Mouse (Mus musculus): ENCODE data around the gene Ccl24. TPM values are rescaled to one million over a fixed set of nuclear protein-coding genes. Genes with fewer than 3 reads are reported as not detected.
"Not testable (repeated sequence)": the region's sequence is repeated elsewhere in the genome, so short reads cannot be mapped to it uniquely, and the experiment has no call there.

The Ccl24 gene
- polyA plus RNA-seq (2015; fragmentation: Nextera tagmentation; extraction: Ambion mirVana): 2.9 and 3.4 TPM in 2 replicates

DNA sequence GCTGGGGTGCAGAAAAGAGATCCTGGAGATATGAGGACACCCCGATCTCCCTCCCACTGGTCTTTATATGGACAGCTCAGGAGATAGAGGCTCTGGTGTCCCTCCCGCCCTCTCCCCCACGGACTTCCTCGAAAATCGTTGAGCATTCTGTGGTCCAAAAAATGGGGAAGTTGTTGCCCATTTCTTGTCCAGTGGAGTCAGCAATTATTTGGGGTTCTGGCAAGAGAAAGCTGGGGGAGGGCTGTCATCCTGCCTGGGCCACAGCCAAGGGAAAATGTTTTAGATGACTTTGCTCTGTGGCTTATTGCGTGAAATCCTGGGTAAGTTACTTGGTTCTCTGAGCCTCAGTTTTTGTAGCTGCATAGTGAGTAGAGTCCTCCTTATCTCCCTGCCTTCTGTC is at the start of gene Ccl24:
TSS of gene Ccl24 (minus strand) at position 44 of the 400 bp plus-strand sequence.
- Histone ChIP-seq H3K4me2 (no peak within 1 kb of the TSS), H3K9me3 (no peaks in the 10 kb centered on the region), H3K9ac (no peak within 1 kb of the TSS), H3K36me3 (no peaks in the 10 kb centered on the region), H3K4me3 (no peak within 1 kb of the TSS), H3K27ac (no peak within 1 kb of the TSS), H3K4me1 (no peaks in the 10 kb centered on the region), H3K27me3 (no peaks in the 10 kb centered on the region)
- ATAC-seq (ENCODE audit: insufficient number of reproducible peaks, low FRiP score, low TSS enrichment, low read depth): no peak
- WGBS: 89% methylated on average over 6 of the region's 6 CpGs

DNA sequence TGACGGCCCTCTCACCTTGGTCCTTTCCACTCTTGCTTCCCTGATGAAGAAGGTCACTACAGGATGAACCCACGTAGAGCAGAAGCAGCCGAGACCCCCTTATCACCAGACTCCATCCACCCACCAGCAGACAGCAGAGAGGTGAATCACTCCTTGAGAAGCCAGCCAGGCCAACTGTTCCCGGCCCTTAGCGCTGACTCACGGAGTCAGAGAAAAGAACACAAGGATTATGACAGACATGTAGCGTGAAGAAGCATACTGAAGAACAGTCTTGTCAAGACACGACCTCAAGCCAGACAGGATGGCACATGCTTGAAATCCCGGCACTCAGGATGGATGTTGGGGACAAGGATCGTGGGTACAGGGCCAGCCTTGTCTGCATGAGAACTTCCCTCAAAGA is 48.9 kb upstream of the Ccl24 start:
- Histone ChIP-seq H3K9me3 (no peaks in the 10 kb centered on the region), H3K4me2 (no peak overlapping the region), H3K4me3 (no peak overlapping the region), H3K4me1 (no peaks in the 10 kb centered on the region), H3K27me3 (no peaks in the 10 kb centered on the region), H3K36me3 (no peaks in the 10 kb centered on the region), H3K27ac (no peak overlapping the region), H3K9ac (no peak overlapping the region)
- 77% methylated on average over 10 of the region's 10 CpGs for WGBS
- ATAC-seq (ENCODE audit: insufficient number of reproducible peaks, low FRiP score, low TSS enrichment, low read depth): no peak

DNA sequence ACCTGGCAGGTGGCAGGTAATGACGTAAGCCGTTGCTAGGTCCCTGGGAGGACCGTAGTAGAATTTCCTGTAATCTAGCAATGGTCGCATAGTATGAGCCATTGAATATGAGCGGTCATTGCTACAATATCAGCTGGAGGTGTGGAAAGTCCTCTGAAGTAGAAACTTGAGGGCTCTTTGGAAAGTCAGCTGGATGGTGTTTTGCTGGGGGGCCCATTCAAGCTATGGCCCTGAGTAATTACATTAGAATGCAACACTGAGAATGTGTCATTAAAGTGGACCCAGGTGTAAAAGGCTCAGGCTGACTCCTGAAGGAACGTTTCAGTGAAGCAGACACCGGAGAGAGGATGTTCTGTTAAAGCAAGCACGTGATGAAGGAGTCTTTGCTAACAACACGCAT is 47.7 kb upstream of the Ccl24 start:
- no peak overlapping the region for H3K4me3 ChIP-seq
- ATAC-seq (ENCODE audit: insufficient number of reproducible peaks, low FRiP score, low TSS enrichment, low read depth): no peak
- H3K27ac ChIP-seq: no peak overlapping the region
- no peak overlapping the region for H3K4me2 ChIP-seq
- no peaks in the 10 kb centered on the region for H3K4me1 ChIP-seq
- H3K9ac ChIP-seq: no peak overlapping the region
- H3K27me3 ChIP-seq: no peaks in the 10 kb centered on the region
- no peaks in the 10 kb centered on the region for H3K9me3 ChIP-seq
- H3K36me3 ChIP-seq: no peaks in the 10 kb centered on the region
- WGBS: 77% methylated on average over 9 of the region's 9 CpGs

DNA sequence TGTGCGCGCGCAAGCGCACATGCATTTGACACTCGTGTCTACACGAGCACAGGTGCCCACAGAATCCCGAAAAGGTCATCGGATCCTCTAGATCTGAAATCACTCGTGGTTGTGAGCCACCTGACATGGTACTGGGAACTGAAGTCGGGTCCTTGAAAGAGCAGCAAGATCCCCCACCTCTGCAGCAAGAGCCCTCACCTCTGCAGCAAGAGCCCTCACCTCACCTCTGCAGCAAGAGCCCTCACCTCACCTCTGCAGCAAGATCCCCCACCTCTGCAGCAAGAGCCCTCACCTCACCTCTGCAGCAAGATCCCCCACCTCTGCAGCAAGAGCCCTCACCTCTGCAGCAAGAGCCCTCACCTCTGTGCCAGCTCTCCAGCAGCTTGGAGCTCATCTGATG is 46.9 kb upstream of the Ccl24 start:
- 88% methylated on average over 10 of the region's 10 CpGs for WGBS
- not testable (repeated sequence) for ATAC-seq (ENCODE audit: insufficient number of reproducible peaks, low FRiP score, low TSS enrichment, low read depth); H3K27me3 ChIP-seq

DNA sequence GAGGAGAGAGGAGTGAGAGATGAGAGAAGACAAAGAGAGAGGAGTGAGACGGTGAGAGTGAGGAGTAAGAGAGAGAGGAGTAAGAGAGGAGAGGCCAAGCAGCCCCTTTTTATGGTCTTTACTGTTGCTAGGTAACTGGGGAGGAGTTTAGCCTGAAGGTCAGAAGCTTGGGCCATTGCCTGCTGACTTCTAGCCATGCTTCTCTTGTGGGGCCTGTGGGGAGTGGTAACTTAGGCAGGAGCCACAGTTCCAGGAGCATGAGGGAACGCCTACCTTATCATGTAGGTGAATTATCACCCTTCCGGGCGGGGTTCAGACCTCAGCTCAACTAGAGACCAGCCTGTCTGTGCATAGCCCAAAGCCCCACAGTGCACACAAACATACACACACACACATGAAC is 36.9 kb upstream of the Ccl24 start:
- H3K27ac ChIP-seq: no peak overlapping the region
- no peaks in the 10 kb centered on the region for H3K9me3 ChIP-seq
- 76% methylated on average over 4 of the region's 4 CpGs for WGBS
- ATAC-seq (ENCODE audit: insufficient number of reproducible peaks, low FRiP score, low TSS enrichment, low read depth): no peak
- H3K36me3 ChIP-seq: no peaks in the 10 kb centered on the region
- H3K4me2 ChIP-seq: no peak overlapping the region
- no peak overlapping the region for H3K4me3 ChIP-seq
- no peaks in the 10 kb centered on the region for H3K4me1 ChIP-seq
- no peak overlapping the region for H3K9ac ChIP-seq
- H3K27me3 ChIP-seq: no peaks in the 10 kb centered on the region

More for the DNA sequence above, 46.9 kb upstream of the Ccl24 start:
- H3K9me3 ChIP-seq, H3K36me3 ChIP-seq, H3K4me1 ChIP-seq, H3K9ac ChIP-seq, H3K4me2 ChIP-seq, H3K4me3 ChIP-seq, H3K27ac ChIP-seq: not testable (repeated sequence)

DNA sequence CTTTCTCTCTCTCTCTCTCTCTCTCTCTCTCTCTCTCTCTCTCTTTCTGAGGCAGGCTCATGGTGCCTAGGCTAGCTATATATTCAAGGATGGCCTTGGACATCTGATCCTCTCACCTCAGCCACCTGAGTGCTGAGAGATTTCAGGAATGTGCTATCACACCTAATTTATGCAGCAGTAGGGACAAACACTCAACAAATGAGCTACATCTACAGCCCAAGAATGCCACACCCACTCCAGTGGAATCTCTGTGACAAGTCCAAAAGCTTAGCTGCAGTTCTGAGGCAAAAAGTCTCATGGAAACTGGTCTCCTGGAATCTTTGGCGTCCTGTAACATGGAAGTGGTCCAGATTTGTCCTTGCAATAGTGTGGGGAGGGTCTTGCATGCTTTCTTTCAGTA is 34.7 kb upstream of the Ccl24 start:
- WGBS: 46% methylated on average over 1 of the region's 1 CpGs
- H3K9ac ChIP-seq: no peak overlapping the region
- H3K36me3 ChIP-seq: no peaks in the 10 kb centered on the region
- no peak for ATAC-seq (ENCODE audit: insufficient number of reproducible peaks, low FRiP score, low TSS enrichment, low read depth)
- no peaks in the 10 kb centered on the region for H3K4me1 ChIP-seq
- H3K27ac ChIP-seq: no peak overlapping the region
- H3K4me3 ChIP-seq: no peak overlapping the region
- H3K27me3 ChIP-seq: no peaks in the 10 kb centered on the region
- H3K9me3 ChIP-seq: 0 out of 2 replicates have a peak, but pooled peaks cover 2% of the 10 kb centered on the region
- H3K4me2 ChIP-seq: no peak overlapping the region

DNA sequence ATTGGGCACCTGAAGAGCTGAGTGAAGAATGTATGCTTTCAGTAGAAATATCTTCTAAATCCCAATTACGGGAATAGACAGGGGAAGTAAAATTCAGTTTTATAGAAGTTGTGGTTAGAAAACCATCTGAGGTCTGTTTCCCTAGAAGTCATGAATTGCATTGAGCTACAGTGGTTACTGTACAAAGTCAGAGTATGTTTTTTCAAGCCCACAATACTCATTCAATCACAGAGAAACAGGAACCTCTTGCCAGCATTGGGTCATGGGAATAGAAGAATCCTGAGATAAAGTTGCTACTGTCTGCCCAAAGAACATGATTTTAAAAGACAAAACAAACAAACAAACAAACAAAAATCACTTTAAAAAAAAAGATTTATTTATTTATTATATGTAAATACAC is 33.9 kb upstream of the Ccl24 start:
- not testable (repeated sequence) for H3K27me3 ChIP-seq; H3K9ac ChIP-seq; H3K4me3 ChIP-seq; H3K4me1 ChIP-seq; H3K27ac ChIP-seq; H3K4me2 ChIP-seq; H3K9me3 ChIP-seq; H3K36me3 ChIP-seq; ATAC-seq (ENCODE audit: insufficient number of reproducible peaks, low FRiP score, low TSS enrichment, low read depth)
- WGBS: no CpG with 5 or more reads among the region's 1 CpGs

DNA sequence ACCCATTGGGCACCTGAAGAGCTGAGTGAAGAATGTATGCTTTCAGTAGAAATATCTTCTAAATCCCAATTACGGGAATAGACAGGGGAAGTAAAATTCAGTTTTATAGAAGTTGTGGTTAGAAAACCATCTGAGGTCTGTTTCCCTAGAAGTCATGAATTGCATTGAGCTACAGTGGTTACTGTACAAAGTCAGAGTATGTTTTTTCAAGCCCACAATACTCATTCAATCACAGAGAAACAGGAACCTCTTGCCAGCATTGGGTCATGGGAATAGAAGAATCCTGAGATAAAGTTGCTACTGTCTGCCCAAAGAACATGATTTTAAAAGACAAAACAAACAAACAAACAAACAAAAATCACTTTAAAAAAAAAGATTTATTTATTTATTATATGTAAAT is 31.8 kb upstream of the Ccl24 start:
- not testable (repeated sequence) for H3K27ac ChIP-seq; H3K9me3 ChIP-seq; H3K4me1 ChIP-seq; H3K27me3 ChIP-seq; ATAC-seq (ENCODE audit: insufficient number of reproducible peaks, low FRiP score, low TSS enrichment, low read depth); H3K9ac ChIP-seq; H3K4me2 ChIP-seq; H3K36me3 ChIP-seq; H3K4me3 ChIP-seq
- WGBS: no CpG with 5 or more reads among the region's 1 CpGs

DNA sequence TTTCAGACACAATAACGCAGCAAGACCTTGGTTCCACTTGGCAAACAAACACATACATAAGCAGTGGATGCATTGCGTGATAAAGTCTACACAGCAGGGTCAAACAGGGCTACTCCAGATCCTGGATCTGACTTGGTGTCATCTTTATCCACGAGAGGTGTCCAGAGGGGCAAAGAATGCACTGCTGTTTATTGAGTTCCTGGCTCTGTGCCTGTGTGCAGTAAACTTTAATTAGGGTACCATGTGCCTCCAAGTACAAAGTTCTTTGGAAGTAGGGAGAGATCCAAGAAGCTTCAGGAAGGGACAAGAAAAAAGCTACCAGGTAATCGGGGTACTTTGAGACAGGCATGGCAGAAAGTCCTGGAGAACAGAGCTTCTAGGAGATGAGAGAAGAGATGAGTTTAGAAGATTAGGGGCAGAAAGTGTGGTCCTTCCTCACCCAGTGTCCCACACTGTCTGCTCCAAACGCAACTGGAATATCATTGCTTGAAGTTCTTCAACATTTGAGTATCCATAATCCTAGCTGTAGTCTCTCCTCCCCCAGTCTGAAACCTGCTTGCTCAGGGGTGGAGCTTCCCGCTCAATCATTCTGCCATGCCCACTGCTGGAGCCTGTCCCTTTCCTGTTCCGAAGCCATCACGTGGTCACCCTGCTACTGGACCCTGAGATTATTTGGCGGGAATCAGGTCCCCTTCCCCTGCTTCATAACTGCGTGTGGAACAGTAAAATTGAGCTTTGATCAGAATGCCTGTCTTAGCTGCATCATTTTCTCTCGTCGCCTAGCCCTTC is 17.3 kb upstream of the Ccl24 start:
- Histone ChIP-seq H3K4me2 (no peak overlapping the region), H3K36me3 (no peaks in the 10 kb centered on the region), H3K4me3 (no peak overlapping the region), H3K4me1 (no peaks in the 10 kb centered on the region), H3K27me3 (no peaks in the 10 kb centered on the region), H3K9ac (no peak overlapping the region), H3K27ac (no peak overlapping the region), H3K9me3 (no peaks in the 10 kb centered on the region)
- ATAC-seq (ENCODE audit: insufficient number of reproducible peaks, low FRiP score, low TSS enrichment, low read depth): no peak
- 76% methylated on average over 12 of the region's 12 CpGs for WGBS

DNA sequence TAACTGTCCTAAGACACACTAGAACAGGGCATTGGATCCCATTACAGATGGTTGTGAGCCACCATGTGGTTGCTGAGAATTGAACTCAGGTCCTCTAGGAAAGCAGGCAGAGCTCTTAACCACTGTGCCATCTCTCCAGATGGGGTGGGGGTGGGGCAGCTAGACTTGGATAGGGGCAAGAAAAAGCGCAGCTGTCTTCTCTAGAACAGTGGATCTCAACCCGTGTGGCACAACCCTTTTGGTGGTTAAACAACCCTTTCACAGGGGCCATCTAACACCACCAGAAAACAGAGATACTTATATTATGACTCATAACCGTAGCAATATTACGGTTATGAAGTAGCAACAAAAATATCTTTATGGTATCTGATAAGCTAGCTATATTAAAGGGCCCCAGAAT is 14.9 kb upstream of the Ccl24 start:
- WGBS: 83% methylated on average over 4 of the region's 4 CpGs

DNA sequence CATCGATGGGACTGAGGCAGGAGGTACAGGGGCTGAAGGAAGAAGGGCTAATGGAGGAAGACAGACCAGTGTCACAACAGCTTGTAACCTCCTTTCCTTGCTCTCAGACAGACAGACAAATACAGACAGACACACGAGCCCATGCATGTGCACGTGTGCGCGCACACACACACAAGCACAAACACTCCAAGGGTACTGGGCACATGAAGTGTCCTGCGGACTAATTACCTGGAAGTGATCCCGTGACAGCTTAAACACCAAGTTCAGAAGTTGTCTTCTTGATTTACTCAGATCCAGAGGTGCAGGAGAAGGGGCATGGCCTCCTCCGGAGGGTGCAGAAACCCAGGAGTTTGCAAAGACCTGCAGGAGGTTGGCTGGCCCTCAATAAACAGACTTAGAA is 12.8 kb upstream of the Ccl24 start:
- Histone ChIP-seq H3K9ac (no peak overlapping the region), H3K4me2 (no peak overlapping the region), H3K4me1 (no peaks in the 10 kb centered on the region), H3K9me3 (no peaks in the 10 kb centered on the region), H3K27ac (no peak overlapping the region), H3K27me3 (no peaks in the 10 kb centered on the region), H3K36me3 (no peaks in the 10 kb centered on the region), H3K4me3 (no peak overlapping the region)
- 85% methylated on average over 8 of the region's 8 CpGs for WGBS
- ATAC-seq (ENCODE audit: insufficient number of reproducible peaks, low FRiP score, low TSS enrichment, low read depth): no peak

More for the DNA sequence above, 14.9 kb upstream of the Ccl24 start:
- ATAC-seq (ENCODE audit: insufficient number of reproducible peaks, low FRiP score, low TSS enrichment, low read depth): no peak
- Histone ChIP-seq H3K4me1 (no peaks in the 10 kb centered on the region), H3K27me3 (no peaks in the 10 kb centered on the region), H3K9ac (no peak overlapping the region), H3K36me3 (no peaks in the 10 kb centered on the region), H3K27ac (no peak overlapping the region), H3K4me3 (no peak overlapping the region), H3K9me3 (no peaks in the 10 kb centered on the region), H3K4me2 (no peak overlapping the region)

DNA sequence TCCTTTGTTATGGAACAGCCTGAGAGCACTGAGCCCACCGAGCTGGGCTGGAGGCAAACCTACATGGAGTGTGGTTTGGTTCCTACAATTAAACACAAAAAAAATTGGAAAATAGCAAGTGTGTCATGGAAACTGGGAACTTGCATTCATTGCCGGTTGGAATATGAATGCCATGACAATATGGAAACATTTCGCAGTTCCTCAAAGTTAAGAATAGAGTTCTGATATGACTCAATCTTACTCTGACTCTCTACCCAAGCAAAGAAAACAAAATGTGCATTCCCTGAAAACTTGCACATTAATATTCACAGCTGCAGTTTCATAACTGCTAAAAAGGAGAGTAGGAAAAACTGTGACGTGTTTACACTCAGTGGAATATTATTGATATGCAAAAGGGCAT is 9.5 kb upstream of the Ccl24 start:
- 85% methylated on average over 4 of the region's 4 CpGs for WGBS
- Histone ChIP-seq H3K27ac (no peak overlapping the region), H3K4me2 (no peak overlapping the region), H3K36me3 (no peaks in the 10 kb centered on the region), H3K9ac (no peak overlapping the region), H3K4me1 (no peaks in the 10 kb centered on the region), H3K27me3 (no peaks in the 10 kb centered on the region), H3K4me3 (no peak overlapping the region), H3K9me3 (no peaks in the 10 kb centered on the region)
- ATAC-seq (ENCODE audit: insufficient number of reproducible peaks, low FRiP score, low TSS enrichment, low read depth): no peak

DNA sequence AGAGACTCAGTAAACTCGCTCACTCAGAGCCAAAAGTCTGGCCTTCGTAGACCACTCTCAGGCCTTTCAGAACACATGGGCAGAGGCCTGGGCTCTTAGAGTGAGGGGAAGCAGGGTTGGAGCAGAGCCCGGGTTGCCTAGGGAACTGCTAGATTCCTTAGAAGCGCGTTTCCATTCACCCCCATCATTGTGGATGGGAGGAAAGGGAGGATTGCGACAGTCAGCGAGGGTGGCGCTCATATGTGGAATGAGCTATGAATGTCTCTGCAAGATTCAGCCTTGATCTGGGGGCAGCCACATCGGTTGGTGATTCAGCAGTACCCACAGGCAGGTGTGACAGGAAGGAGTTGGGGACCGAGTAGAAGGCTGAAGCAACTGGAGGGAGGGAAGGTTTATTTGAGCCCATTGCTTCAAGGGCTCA is 6.5 kb upstream of the Ccl24 start:
- Histone ChIP-seq H3K27me3 (no peaks in the 10 kb centered on the region), H3K9me3 (no peaks in the 10 kb centered on the region), H3K4me2 (no peak overlapping the region), H3K9ac (no peak overlapping the region), H3K4me1 (no peaks in the 10 kb centered on the region), H3K4me3 (no peak overlapping the region), H3K27ac (no peak overlapping the region), H3K36me3 (no peaks in the 10 kb centered on the region)
- no peak for ATAC-seq (ENCODE audit: insufficient number of reproducible peaks, low FRiP score, low TSS enrichment, low read depth)
- 86% methylated on average over 10 of the region's 10 CpGs for WGBS

Measured in limb, embryonic 15.5 days (tissue).